Mouse (Mus musculus) heart, embryonic 15.5 days (tissue): ENCODE measurements at regions not wholly inside any gene's neighbourhood (a gene's known extent, or its start where the extent isn't known, plus 50 kb on each side); places are given as distances from the start of the nearest gene placed in this dataset.

Source experiments
- ATAC-seq: fragments of 200-750 bp; cut with Nextera tagmentation; replicated peaks from 2 replicates; pipeline ENCODE4 v1.8.0; 2017; ENCODE audit warnings: low read depth, moderate TSS enrichment; ENCODE audit not compliant: insufficient number of reproducible peaks, insufficient read depth, low FRiP score
- H3K27ac ChIP-seq: fragments of 300-500 bp; sonication (generic); 2 replicates; pipeline ENCODE4 v1.5.1; 2015; ENCODE audit warnings: mild to moderate bottlenecking, inconsistent platforms
- H3K27me3 ChIP-seq: fragments of 300-500 bp; sonication (generic); 2 replicates; pipeline ENCODE4 v1.6.1; 2015; ENCODE audit warnings: inconsistent platforms
- H3K36me3 ChIP-seq: fragments of 300-500 bp; sonication (generic); 2 replicates; pipeline ENCODE4 v1.6.1; 2015; ENCODE audit warnings: mild to moderate bottlenecking, inconsistent platforms
- H3K4me1 ChIP-seq: fragments of 300-500 bp; sonication (generic); replicated peaks from 2 replicates; pipeline ENCODE4 v1.6.1; 2015; ENCODE audit warnings: inconsistent platforms
- H3K4me2 ChIP-seq: fragments of 300-500 bp; sonication (generic); 2 replicates; pipeline ENCODE4 v1.6.1; 2015; ENCODE audit warnings: inconsistent platforms, mild to moderate bottlenecking, moderate library complexity
- H3K4me3 ChIP-seq: fragments of 300-500 bp; sonication (generic); 2 replicates; pipeline ENCODE4 v1.5.1; 2015; ENCODE audit warnings: mild to moderate bottlenecking, inconsistent platforms
- H3K9ac ChIP-seq: fragments of 300-500 bp; sonication (generic); 2 replicates; pipeline ENCODE4 v1.6.1; 2015; ENCODE audit warnings: mild to moderate bottlenecking, inconsistent platforms
- H3K9me3 ChIP-seq: fragments of 300-500 bp; sonication (generic); replicated peaks from 2 replicates; pipeline ENCODE4 v1.6.1; 2016; ENCODE audit warnings: inconsistent platforms
- WGBS: fragments of 180-500 bp; shearing (Covaris S2); methylation state at CpG from one replicate; pipeline ENCODE4 v1.1.7; 2015; ENCODE audit warnings: mixed read lengths; 5-methylcytosine and 5-hydroxymethylcytosine counted together

GRCm38 (mm10) chr13:34800906-34801305 is 66.3 kb downstream of the Fam50b start:
- H3K9me3 ChIP-seq, result no peaks in the 10 kb centered on the region
- no peaks in the 10 kb centered on the region for H3K27me3 ChIP-seq
- WGBS, result 64% methylated on average over 5 of the region's 5 CpGs
- no peak overlapping the region for H3K27ac ChIP-seq
- H3K4me1 ChIP-seq, result no peaks in the 10 kb centered on the region
- H3K9ac ChIP-seq, result no peak overlapping the region
- no peak for ATAC-seq
- no peak overlapping the region for H3K4me3 ChIP-seq
- H3K4me2 ChIP-seq, result no peak overlapping the region
- no peaks in the 10 kb centered on the region for H3K36me3 ChIP-seq

GRCm38 (mm10) chr13:34806532-34807092 is 68.5 kb upstream of the Prpf4b start:
- no peak overlapping the region for H3K4me2 ChIP-seq
- H3K27ac ChIP-seq, result 0 out of 2 replicates have a peak overlapping the region, but pooled peaks have one; percentile 21
- 52% methylated on average over 9 of the region's 9 CpGs for WGBS
- 0 out of 2 replicates have a peak, but pooled peaks cover 5% of the 10 kb centered on the region for H3K4me1 ChIP-seq
- H3K4me3 ChIP-seq, result no peak overlapping the region
- H3K9me3 ChIP-seq, result no peaks in the 10 kb centered on the region
- no peaks in the 10 kb centered on the region for H3K27me3 ChIP-seq
- H3K9ac ChIP-seq, result no peak overlapping the region
- no peaks in the 10 kb centered on the region for H3K36me3 ChIP-seq
- ATAC-seq, result no peak

- Histone ChIP-seq H3K9me3 (no peaks in the 10 kb centered on the region), H3K36me3 (no peaks in the 10 kb centered on the region), H3K9ac (no peak overlapping the region), H3K27ac (no peak overlapping the region), H3K4me2 (no peak overlapping the region), H3K27me3 (no peaks in the 10 kb centered on the region), H3K4me3 (no peak overlapping the region), H3K4me1 (peaks cover 12% of the 10 kb centered on the region)
- 91% methylated on average over 1 of the region's 1 CpGs for WGBS
- no peak for ATAC-seq
Measured at GRCm38 (mm10) chr13:34809536-34809935, 65.6 kb upstream of the Prpf4b start.

GRCm38 (mm10) chr13:34814161-34815056 is 60.7 kb upstream of the Prpf4b start:
- Histone ChIP-seq H3K9ac (peak overlapping the region; percentile 13; the same call in 1 of the 2 replicates), H3K4me3 (peak overlapping the region; percentile 22)
- WGBS, result 13% methylated on average over 18 of the region's 18 CpGs

GRCm38 (mm10) chr13:34815057-34815410 is 60.1 kb upstream of the Prpf4b start:
- H3K27me3 ChIP-seq, result no peaks in the 10 kb centered on the region
- no peaks in the 10 kb centered on the region for H3K36me3 ChIP-seq
- peak overlapping the region; percentile 76; the same call in 1 of the 2 replicates for H3K27ac ChIP-seq
- H3K4me3 ChIP-seq, result no peak overlapping the region
- H3K4me2 ChIP-seq, result peak overlapping the region; percentile 52; the same call in 1 of the 2 replicates
- ATAC-seq, result no peak
- WGBS, result 43% methylated on average over 3 of the region's 3 CpGs
- H3K9ac ChIP-seq, result no peak overlapping the region
- H3K9me3 ChIP-seq, result no peaks in the 10 kb centered on the region
- H3K4me1 ChIP-seq, result peaks cover 21% of the 10 kb centered on the region

More at GRCm38 (mm10) chr13:34814161-34815056, 60.7 kb upstream of the Prpf4b start:
- Histone ChIP-seq H3K4me1 (peaks cover 21% of the 10 kb centered on the region), H3K36me3 (no peaks in the 10 kb centered on the region), H3K9me3 (no peaks in the 10 kb centered on the region), H3K27ac (peak overlapping the region; percentile 76), H3K4me2 (peak overlapping the region; percentile 52), H3K27me3 (no peaks in the 10 kb centered on the region)
- peak; percentile 75 for ATAC-seq

- Histone ChIP-seq H3K4me1 (peaks cover 23% of the 10 kb centered on the region), H3K36me3 (no peaks in the 10 kb centered on the region), H3K9ac (no peak overlapping the region), H3K9me3 (no peaks in the 10 kb centered on the region), H3K4me2 (no peak overlapping the region), H3K27me3 (no peaks in the 10 kb centered on the region), H3K27ac (no peak overlapping the region), H3K4me3 (no peak overlapping the region)
- WGBS, result 51% methylated on average over 5 of the region's 5 CpGs
- no peak for ATAC-seq
Measured at GRCm38 (mm10) chr13:34818211-34818610, 56.9 kb upstream of the Prpf4b start.

GRCm38 (mm10) chr13:34820423-34820822 is 54.7 kb upstream of the Prpf4b start:
- 49% methylated on average over 4 of the region's 4 CpGs for WGBS
- ATAC-seq, result peak; percentile 84

GRCm38 (mm10) chr13:34821946-34822345 is 53.2 kb upstream of the Prpf4b start:
- Histone ChIP-seq H3K4me2 (no peak overlapping the region), H3K4me1 (peaks cover 9% of the 10 kb centered on the region; the same call in 1 of the 2 replicates), H3K4me3 (no peak overlapping the region), H3K9ac (no peak overlapping the region), H3K27me3 (no peaks in the 10 kb centered on the region), H3K36me3 (no peaks in the 10 kb centered on the region), H3K27ac (no peak overlapping the region), H3K9me3 (no peaks in the 10 kb centered on the region)
- no peak for ATAC-seq
- 90% methylated on average over 3 of the region's 3 CpGs for WGBS

More at GRCm38 (mm10) chr13:34820423-34820822, 54.7 kb upstream of the Prpf4b start:
- Histone ChIP-seq H3K4me2 (no peak overlapping the region), H3K4me3 (no peak overlapping the region), H3K4me1 (peaks cover 9% of the 10 kb centered on the region; the same call in 1 of the 2 replicates), H3K9me3 (no peaks in the 10 kb centered on the region), H3K27ac (peak overlapping the region; percentile 22), H3K27me3 (no peaks in the 10 kb centered on the region), H3K9ac (no peak overlapping the region), H3K36me3 (no peaks in the 10 kb centered on the region)

- Histone ChIP-seq H3K27ac (no peak overlapping the region), H3K4me3 (no peak overlapping the region), H3K4me2 (no peak overlapping the region), H3K9ac (no peak overlapping the region), H3K36me3 (no peaks in the 10 kb centered on the region), H3K4me1 (peaks cover 3% of the 10 kb centered on the region; the same call in 1 of the 2 replicates), H3K9me3 (no peaks in the 10 kb centered on the region), H3K27me3 (no peaks in the 10 kb centered on the region)
- 79% methylated on average over 1 of the region's 1 CpGs for WGBS
- no peak for ATAC-seq
Measured at GRCm38 (mm10) chr13:34824157-34824556, 50.9 kb upstream of the Prpf4b start.
